Mouse (Mus musculus) E14TG2a.4 (cell line): ENCODE data around the gene Cep95.

Source experiments
- CTCF ChIP-seq: conservative IDR thresholded peaks from 2 replicates; pipeline ENCODE4 v1.5.1; 2014; ENCODE audit warnings: low read length
- NANOG ChIP-seq: IDR thresholded peaks from 2 replicates; pipeline ENCODE4 v1.6.1; 2014; ENCODE audit warnings: borderline replicate concordance, low read length, mixed read lengths
- POU5F1 ChIP-seq: IDR thresholded peaks from 2 replicates; pipeline ENCODE4 v1.6.1; 2014; ENCODE audit warnings: low read length, borderline replicate concordance

GRCm38 (mm10) chr11:106741232-106741631 lies 47.8 kb upstream of the Cep95 start:
- TF ChIP-seq CTCF (no peak), NANOG (no peak), POU5F1 (no peak)
